Comparison of ENCODE assay signal across 27 mouse cellular contexts in the genomic region with DNA sequence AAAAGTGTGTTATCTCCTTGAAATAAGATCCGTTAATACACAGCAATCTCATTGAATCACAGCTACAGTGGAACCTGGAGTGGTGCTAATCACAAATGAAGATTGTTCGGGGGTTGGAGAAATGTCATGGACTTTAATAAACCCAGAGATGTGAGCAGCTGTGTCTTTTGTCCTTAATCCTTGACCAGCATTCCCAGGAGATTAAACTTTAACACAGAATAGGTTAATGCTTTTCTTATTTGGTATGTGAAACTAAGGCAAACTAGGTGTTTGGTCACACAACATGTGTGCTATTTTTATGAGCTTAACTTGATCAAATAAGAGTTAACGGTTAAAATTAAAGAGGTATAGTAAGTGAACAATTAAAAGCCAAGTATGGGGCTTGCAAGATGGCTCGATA.
DNase-seq lines count a peak whose midpoint lies in the region; ATAC-seq and TF ChIP-seq lines count a peak whose summit lies in the region.
"Had no signal": no experiment of that assay in that cellular context is flagged by ENCODE, and none has a peak within 500 bp of the region (broad histone marks: within the 10 kb centered on the region; RNA-seq: fewer than 3 reads in every experiment).

No protein-coding gene starts in this region.

- no peak overlapping the region for H3K4me3 ChIP-seq in forebrain, embryonic 12.5 days (replicated peaks)
- H3K4me3 ChIP-seq in forebrain, postnatal 0 days (ENCODE audit: low read depth, low read length): no peak overlapping the region
- no peak overlapping the region for H3K4me3 ChIP-seq in kidney, embryonic 14.5 days (ENCODE audit: low read length)
- H3K4me3 ChIP-seq in kidney, postnatal 0 days (replicated peaks; ENCODE audit: low read depth, low read length): no peak overlapping the region
- H3K4me3 ChIP-seq in midbrain, embryonic 12.5 days: no peak overlapping the region
- H3K4me3 ChIP-seq in midbrain, embryonic 15.5 days: no peak overlapping the region
- H3K4me3 ChIP-seq: forebrain, embryonic 15.5 days; heart, adult 2 months; heart, embryonic 12.5 days; limb, embryonic 10.5 days; limb, embryonic 15.5 days; neural tube, embryonic 13.5 days had no signal

- no peaks in the 10 kb centered on the region for H3K36me3 ChIP-seq in forebrain, embryonic 12.5 days (replicated peaks)
- no peaks in the 10 kb centered on the region for H3K36me3 ChIP-seq in forebrain, postnatal 0 days (ENCODE audit: insufficient read depth)
- no peaks in the 10 kb centered on the region for H3K36me3 ChIP-seq in kidney, embryonic 14.5 days (ENCODE audit: control insufficient read depth, insufficient read depth, low read length)
- H3K36me3 ChIP-seq in kidney, postnatal 0 days (ENCODE audit: insufficient read depth, low read length): no peaks in the 10 kb centered on the region
- no peaks in the 10 kb centered on the region for H3K36me3 ChIP-seq in midbrain, embryonic 12.5 days
- no peaks in the 10 kb centered on the region for H3K36me3 ChIP-seq in midbrain, embryonic 15.5 days (replicated peaks)
- H3K36me3 ChIP-seq: forebrain, embryonic 15.5 days; G1E; heart, embryonic 12.5 days; limb, embryonic 10.5 days; limb, embryonic 15.5 days; neural tube, embryonic 13.5 days had no signal

- H3K27me3 ChIP-seq in forebrain, embryonic 12.5 days: no peaks in the 10 kb centered on the region
- H3K27me3 ChIP-seq in forebrain, postnatal 0 days (ENCODE audit: insufficient read depth, low read length): no peaks in the 10 kb centered on the region
- H3K27me3 ChIP-seq in kidney, embryonic 14.5 days (ENCODE audit: control insufficient read depth, insufficient read depth, low read length): no peaks in the 10 kb centered on the region
- H3K27me3 ChIP-seq in kidney, postnatal 0 days (ENCODE audit: insufficient read depth, low read length): no peaks in the 10 kb centered on the region
- no peaks in the 10 kb centered on the region for H3K27me3 ChIP-seq in midbrain, embryonic 12.5 days
- H3K27me3 ChIP-seq in midbrain, embryonic 15.5 days (replicated peaks): no peaks in the 10 kb centered on the region
- H3K27me3 ChIP-seq: forebrain, embryonic 15.5 days; heart, embryonic 12.5 days; limb, embryonic 15.5 days; neural tube, embryonic 13.5 days had no signal

- 64% methylated on average over 4 of the region's 4 CpGs for WGBS in forebrain, embryonic 12.5 days
- WGBS in forebrain, postnatal 0 days: 63% methylated on average over 4 of the region's 4 CpGs
- 82% methylated on average over 4 of the region's 4 CpGs for WGBS in kidney, embryonic 14.5 days
- WGBS in kidney, postnatal 0 days: 68% methylated on average over 4 of the region's 4 CpGs
- 55% methylated on average over 4 of the region's 4 CpGs for whole genome bisulfite sequencing in midbrain, embryonic 12.5 days
- 56% methylated on average over 4 of the region's 4 CpGs for WGBS in midbrain, embryonic 15.5 days

- peak; percentile 46; the same call in 1 of the 2 replicates for ATAC-seq in forebrain, embryonic 12.5 days (ENCODE audit: low FRiP score)
- no peak for ATAC-seq in forebrain, postnatal 0 days
- no peak for ATAC-seq in kidney, embryonic 14.5 days (ENCODE audit: low FRiP score, low TSS enrichment)
- ATAC-seq in kidney, postnatal 0 days (replicated peaks; ENCODE audit: low FRiP score, low read depth): no peak
- ATAC-seq in midbrain, embryonic 12.5 days (ENCODE audit: low FRiP score, low read depth): peak; percentile 44; the same call in 1 of the 2 replicates
- no peak for ATAC-seq in midbrain, embryonic 15.5 days (replicated peaks)
- ATAC-seq: forebrain, embryonic 15.5 days; intestine, postnatal 0 days had no signal

- H3K9me3 ChIP-seq in forebrain, embryonic 12.5 days: no peaks in the 10 kb centered on the region
- no peaks in the 10 kb centered on the region for H3K9me3 ChIP-seq in forebrain, postnatal 0 days (ENCODE audit: low read length)
- no peaks in the 10 kb centered on the region for H3K9me3 ChIP-seq in kidney, embryonic 14.5 days (ENCODE audit: control insufficient read depth, low read length)
- no peaks in the 10 kb centered on the region for H3K9me3 ChIP-seq in kidney, postnatal 0 days (replicated peaks; ENCODE audit: low read length)
- no peaks in the 10 kb centered on the region for H3K9me3 ChIP-seq in midbrain, embryonic 12.5 days
- no peaks in the 10 kb centered on the region for H3K9me3 ChIP-seq in midbrain, embryonic 15.5 days
- H3K9me3 ChIP-seq: forebrain, embryonic 15.5 days; G1E; heart, embryonic 12.5 days; limb, embryonic 10.5 days; limb, embryonic 15.5 days; neural tube, embryonic 13.5 days had no signal

- H3K4me2 ChIP-seq in forebrain, embryonic 12.5 days: no peak overlapping the region
- no peak overlapping the region for H3K4me2 ChIP-seq in forebrain, postnatal 0 days (ENCODE audit: low read depth)
- H3K4me2 ChIP-seq in kidney, embryonic 14.5 days (replicated peaks; ENCODE audit: low read depth, low read length): no peak overlapping the region
- no peak overlapping the region for H3K4me2 ChIP-seq in kidney, postnatal 0 days (ENCODE audit: low read length)
- H3K4me2 ChIP-seq in midbrain, embryonic 12.5 days (replicated peaks): no peak overlapping the region
- no peak overlapping the region for H3K4me2 ChIP-seq in midbrain, embryonic 15.5 days
- H3K4me2 ChIP-seq: forebrain, embryonic 15.5 days; heart, embryonic 12.5 days; limb, embryonic 15.5 days; lung, embryonic 14.5 days; neural tube, embryonic 13.5 days had no signal

- no peaks in the 10 kb centered on the region for H3K4me1 ChIP-seq in forebrain, embryonic 12.5 days
- H3K4me1 ChIP-seq in forebrain, postnatal 0 days (ENCODE audit: insufficient read depth): no peaks in the 10 kb centered on the region
- H3K4me1 ChIP-seq in kidney, embryonic 14.5 days (ENCODE audit: control insufficient read depth, insufficient read depth, low read length): no peaks in the 10 kb centered on the region
- no peaks in the 10 kb centered on the region for H3K4me1 ChIP-seq in kidney, postnatal 0 days (replicated peaks; ENCODE audit: insufficient read depth, low read length)
- H3K4me1 ChIP-seq in midbrain, embryonic 12.5 days: no peaks in the 10 kb centered on the region
- no peaks in the 10 kb centered on the region for H3K4me1 ChIP-seq in midbrain, embryonic 15.5 days
- H3K4me1 ChIP-seq: forebrain, embryonic 15.5 days; heart, embryonic 12.5 days; limb, embryonic 10.5 days; limb, embryonic 15.5 days had no signal

- no peak overlapping the region for H3K9ac ChIP-seq in forebrain, embryonic 12.5 days
- H3K9ac ChIP-seq in forebrain, postnatal 0 days: no peak overlapping the region
- no peak overlapping the region for H3K9ac ChIP-seq in kidney, embryonic 14.5 days (ENCODE audit: low read depth, low read length)
- no peak overlapping the region for H3K9ac ChIP-seq in kidney, postnatal 0 days (ENCODE audit: low read depth, low read length)
- H3K9ac ChIP-seq in midbrain, embryonic 12.5 days (replicated peaks): no peak overlapping the region
- H3K9ac ChIP-seq in midbrain, embryonic 15.5 days: no peak overlapping the region
- H3K9ac ChIP-seq: forebrain, embryonic 15.5 days; heart, embryonic 12.5 days; limb, embryonic 15.5 days; liver, embryonic 14.5 days; lung, embryonic 14.5 days; neural tube, embryonic 13.5 days had no signal

- H3K27ac ChIP-seq in forebrain, embryonic 12.5 days: no peak overlapping the region
- H3K27ac ChIP-seq in forebrain, postnatal 0 days (ENCODE audit: low read depth, low read length): no peak overlapping the region
- no peak overlapping the region for H3K27ac ChIP-seq in kidney, embryonic 14.5 days (ENCODE audit: low read depth, low read length)
- no peak overlapping the region for H3K27ac ChIP-seq in kidney, postnatal 0 days
- H3K27ac ChIP-seq in midbrain, embryonic 12.5 days (replicated peaks): no peak overlapping the region
- H3K27ac ChIP-seq in midbrain, embryonic 15.5 days: no peak overlapping the region
- H3K27ac ChIP-seq: forebrain, embryonic 15.5 days; heart, adult 2 months; limb, embryonic 10.5 days; limb, embryonic 15.5 days; liver, embryonic 14.5 days; neural tube, embryonic 13.5 days; stomach, postnatal 0 days had no signal

- TF ChIP-seq CTCF in forebrain, postnatal 0 days (IDR thresholded peaks at IDR 0.05; ENCODE audit: low read depth): no peak
- no peak for TF ChIP-seq CTCF in kidney, postnatal 0 days (IDR thresholded peaks at IDR 0.05; ENCODE audit: low read depth)

- DNase-seq in forebrain, postnatal 0 days: no peak
- DNase-seq in kidney, adult 11 months: peak; percentile 3
- peak; percentile 5 for DNase-seq in kidney, postnatal 0 days (ENCODE audit: low spot score)
- DNase-seq in kidney, adult 18-20 months: no peak
- DNase-seq: adrenal gland, adult 8-10 months; cerebellum, adult 2 months; cerebellum, postnatal 14 days; heart, adult 2 months; heart, postnatal 4 days; lung, embryonic 14.5 days; lung, postnatal 14 days; right cerebral cortex, postnatal 4 days; thymus, adult 18-20 months; thymus, postnatal 25 days had no signal

Comparison
In these comparisons a context has a peak if more than half of its experiments do, and no peak if none do; other contexts are left out.
1. ATAC-seq: peak in forebrain, embryonic 12.5 days (single experiment) and midbrain, embryonic 12.5 days (single experiment); none in forebrain, postnatal 0 days (single experiment), kidney, embryonic 14.5 days (single experiment), kidney, postnatal 0 days (single experiment) and midbrain, embryonic 15.5 days (single experiment).
2. DNase-seq: peak in kidney, adult 11 months (single experiment) and kidney, postnatal 0 days (single experiment); none in forebrain, postnatal 0 days (single experiment) and kidney, adult 18-20 months (single experiment).